Mouse (Mus musculus): ENCODE measurements around the gene Slc2a6. TPM values are rescaled to one million over a fixed set of nuclear protein-coding genes. Genes with fewer than 3 reads are reported as not detected.

Slc2a6 gene
- total RNA-seq, 2 experiments from 2014 or later = 0.32 to 0.49 TPM

GRCm38 (mm10) chr2:27037008-27037407 is 9.2 kb upstream of the Slc2a6 start:
- DNase-seq (ENCODE audit: low spot score in 2 of 2) = no peak

GRCm38 (mm10) chr2:27036003-27036402 is 8.2 kb upstream of the Slc2a6 start:
- DNase-seq (ENCODE audit: low spot score in 2 of 2) = no peak

DNA sequence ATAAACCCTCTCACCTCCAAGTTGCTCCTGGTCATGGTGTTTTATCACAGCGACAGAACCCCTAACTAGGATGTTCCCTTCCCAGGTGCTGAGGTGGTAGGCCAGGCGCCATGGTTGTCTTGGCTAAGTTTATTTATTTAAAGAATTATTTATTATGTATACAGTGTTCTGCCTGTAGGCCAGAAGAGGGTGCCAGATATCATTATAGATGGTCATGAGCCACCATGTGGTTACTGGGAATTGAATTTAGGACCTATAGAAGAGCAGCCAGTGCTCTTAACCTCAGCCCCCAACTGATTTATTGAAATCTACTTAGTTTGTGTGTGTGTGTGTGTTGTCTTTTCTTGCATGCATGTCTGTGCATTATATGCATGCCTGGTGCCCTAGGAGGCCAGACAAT is 4.6 kb upstream of the Slc2a6 start:
- DNase-seq (ENCODE audit: low spot score in 2 of 2) = no peak

DNA sequence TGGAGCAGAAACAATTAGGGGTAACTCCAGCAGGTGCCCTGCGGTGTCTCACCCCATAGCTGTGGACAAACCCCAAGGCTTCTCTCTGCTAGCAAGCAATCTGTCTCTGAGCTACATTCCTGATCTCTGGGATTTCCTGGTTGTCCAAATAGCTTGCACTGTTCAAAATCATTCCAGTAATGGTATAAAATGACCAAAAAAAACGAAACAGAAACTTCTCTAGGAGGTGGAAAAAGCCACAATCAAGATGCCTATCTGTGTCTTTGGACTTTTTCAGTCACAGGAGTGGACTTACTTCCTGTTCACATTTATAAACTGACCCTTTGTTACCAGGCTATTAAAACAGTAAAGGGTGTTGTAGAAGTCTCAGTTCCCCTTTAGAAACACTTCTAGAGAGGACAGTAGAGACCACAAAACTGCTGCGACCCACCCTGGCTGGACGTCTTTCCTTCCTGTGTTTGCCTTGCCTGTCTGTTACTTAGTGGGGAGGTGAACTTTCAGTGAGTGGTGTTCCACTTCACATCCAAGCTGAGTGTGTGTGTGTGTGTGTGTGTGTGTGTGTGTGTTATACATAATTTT is 728 bp upstream of the Slc2a6 start:
- DNase-seq (ENCODE audit: low spot score in 2 of 2) = no peak

GRCm38 (mm10) chr2:27026857-27027617 is 761 bp downstream of the Slc2a6 start:
- DNase-seq (ENCODE audit: low spot score in 2 of 2) = no peak

DNA sequence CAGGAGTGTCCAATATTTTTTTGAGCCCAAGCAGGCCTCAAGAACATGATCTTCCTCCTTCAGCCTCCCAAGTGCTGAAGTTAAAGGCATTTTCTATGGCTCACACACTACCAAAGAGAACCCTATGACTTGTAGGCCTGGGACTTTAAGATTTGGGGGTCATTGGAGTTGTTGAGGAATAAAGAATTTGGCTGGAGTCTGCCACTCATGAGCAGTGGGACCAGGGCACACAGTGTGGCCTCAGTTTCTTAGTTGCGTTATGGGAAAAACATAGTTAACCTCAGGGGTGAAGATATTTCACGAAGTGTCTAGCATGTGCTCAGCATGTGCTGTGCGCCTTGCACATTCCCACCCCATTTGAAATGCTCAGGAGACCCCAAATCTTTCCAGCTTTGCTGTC is 1.5 kb downstream of the Slc2a6 start:
- no peak for DNase-seq (ENCODE audit: low spot score in 2 of 2)

DNA sequence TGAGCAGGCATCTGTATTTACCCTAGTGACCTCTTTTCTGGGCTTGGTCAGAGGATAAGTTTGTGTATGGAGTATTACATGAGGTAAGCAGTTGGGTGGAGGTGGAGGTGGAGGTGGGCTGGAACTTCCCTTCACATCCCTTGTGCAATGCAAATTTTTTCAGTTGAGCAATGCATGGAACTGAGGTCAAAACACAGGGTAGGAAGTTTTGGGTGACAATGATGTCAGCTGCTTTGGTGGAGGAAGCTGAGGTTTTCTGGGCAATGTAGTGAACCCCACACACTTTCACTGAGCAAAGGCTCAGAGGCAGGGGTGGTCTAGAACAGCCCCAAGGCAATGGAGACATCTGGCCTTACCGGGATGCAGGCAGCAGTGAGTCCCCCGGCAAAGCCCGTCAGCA is 2.3 kb downstream of the Slc2a6 start:
- no peak for DNase-seq (ENCODE audit: low spot score in 2 of 2)

DNA sequence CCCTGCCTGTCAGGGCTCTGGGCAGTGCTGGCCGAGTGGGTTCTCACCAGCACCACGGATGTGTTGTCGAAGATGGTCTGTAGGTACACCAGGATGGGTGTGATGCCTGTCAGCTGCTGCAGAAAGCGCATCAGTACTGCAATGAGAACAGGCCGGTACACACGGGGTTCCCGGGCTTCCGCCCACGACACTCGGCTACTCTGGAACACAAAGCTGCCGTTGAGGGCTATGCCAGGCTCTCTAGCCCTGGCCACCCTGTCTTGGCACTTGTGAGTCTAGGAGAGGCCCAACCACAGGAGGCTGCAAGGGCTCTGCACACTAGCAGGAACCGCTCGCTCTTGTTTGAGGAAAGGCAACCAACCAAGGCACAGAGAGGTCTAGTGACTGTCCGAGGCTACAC is 3.7 kb downstream of the Slc2a6 start:
- no peak for DNase-seq (ENCODE audit: low spot score in 2 of 2)

- no peak for DNase-seq (ENCODE audit: low spot score in 2 of 2)
These were observed 5.2 kb downstream of the Slc2a6 start for GRCm38 (mm10) chr2:27022612-27023011.

DNA sequence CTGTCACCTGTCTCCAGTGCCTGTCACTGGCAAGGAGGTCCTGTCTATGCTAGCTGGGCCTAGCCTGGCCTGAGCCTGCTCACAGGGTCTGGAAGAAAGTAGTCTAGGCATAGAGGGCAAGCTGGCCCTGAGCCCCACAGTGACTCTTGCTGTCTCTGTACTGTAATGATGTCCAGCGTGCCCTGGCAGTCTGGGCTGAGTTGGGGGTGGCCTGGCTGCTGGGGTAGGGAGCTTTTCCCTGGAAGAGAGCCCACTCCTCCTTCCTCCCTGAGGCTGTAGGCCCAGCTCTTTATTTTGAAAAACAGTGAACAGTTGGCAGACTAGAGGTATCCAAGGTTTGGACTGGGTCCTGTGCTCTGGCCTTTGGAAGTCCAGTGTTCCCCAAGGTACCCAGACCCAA is 6.7 kb downstream of the Slc2a6 start:
- DNase-seq (ENCODE audit: low spot score in 2 of 2) = no peak

- no peak for DNase-seq (ENCODE audit: low spot score in 2 of 2)
These were observed 8.3 kb downstream of the Slc2a6 start for GRCm38 (mm10) chr2:27019530-27019929.

DNA sequence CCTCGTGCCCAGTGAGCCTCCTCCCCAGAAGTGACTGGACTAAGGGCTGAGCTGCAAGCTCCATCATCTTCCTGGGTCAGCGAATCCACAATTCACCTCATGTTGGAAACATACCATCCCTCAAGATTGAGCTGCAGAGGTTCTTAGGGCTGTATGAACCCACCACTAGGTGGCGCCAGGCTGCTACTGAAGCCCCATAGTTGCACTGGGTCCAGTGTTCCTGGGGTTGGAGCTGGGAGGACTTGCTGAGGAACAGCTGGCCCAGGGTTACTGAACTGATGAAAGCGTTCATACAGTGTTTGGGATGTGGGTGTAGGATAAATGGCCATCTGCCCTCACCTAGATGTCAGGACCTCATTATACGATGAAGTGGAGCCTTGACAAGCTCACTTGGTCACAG is 10.0 kb downstream of the Slc2a6 start:
- peak in 1 of 2 experiments; percentile 74 for DNase-seq (ENCODE audit: low spot score in 2 of 2)

DNA sequence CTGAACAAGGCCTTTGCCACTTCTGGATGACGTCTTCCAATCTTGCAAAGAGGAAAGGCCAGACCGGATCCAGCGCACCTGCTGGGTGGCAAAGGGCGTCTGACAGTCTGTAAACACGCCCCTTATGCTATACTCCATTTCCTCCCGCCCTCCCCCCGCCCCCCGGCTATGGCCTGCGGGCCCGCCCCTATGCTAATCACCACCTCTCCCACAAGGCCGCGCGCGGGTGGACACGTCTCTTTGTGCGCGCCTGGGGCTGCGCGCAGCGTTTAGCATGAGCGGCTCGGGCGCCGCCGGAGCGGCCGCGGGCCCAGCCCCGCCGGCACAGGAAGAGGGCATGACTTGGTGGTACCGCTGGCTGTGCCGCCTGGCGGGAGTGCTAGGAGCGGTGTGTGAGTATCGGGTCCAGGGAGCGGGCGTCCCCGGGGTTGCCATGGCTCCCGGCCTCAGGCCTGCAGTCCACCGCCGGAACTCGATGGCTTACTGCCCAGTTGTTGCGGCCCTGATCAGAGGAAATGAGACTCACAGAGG is 18.0 kb downstream of the Slc2a6 start, which contains the start of gene Cacfd1:
Cacfd1 (plus strand) TSS at position 213 of the 531 bp plus-strand sequence.
- peak; percentile 67 to 86 for DNase-seq (ENCODE audit: low spot score in 2 of 2)

DNA sequence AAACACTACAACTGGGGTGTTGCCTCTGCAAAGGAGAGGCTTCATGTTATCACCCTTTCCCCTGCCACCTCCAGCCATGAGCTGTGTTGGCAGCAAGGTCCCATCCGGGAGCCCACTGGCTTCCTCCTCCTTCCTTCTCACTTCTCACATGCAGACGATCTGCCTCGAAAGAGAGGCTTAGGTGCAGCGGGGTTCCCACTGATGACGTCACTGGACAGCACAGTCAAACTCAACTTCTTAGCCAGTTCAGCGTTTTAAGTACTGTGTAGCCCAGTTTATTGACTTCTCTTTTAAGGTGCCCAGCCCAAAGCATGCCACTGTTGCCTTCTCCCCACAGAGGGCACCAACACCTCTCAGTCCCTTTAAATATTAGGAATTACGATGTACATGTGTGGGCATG is 20.1 kb downstream of the Slc2a6 start:
- DNase-seq (ENCODE audit: low spot score in 2 of 2) = no peak

DNA sequence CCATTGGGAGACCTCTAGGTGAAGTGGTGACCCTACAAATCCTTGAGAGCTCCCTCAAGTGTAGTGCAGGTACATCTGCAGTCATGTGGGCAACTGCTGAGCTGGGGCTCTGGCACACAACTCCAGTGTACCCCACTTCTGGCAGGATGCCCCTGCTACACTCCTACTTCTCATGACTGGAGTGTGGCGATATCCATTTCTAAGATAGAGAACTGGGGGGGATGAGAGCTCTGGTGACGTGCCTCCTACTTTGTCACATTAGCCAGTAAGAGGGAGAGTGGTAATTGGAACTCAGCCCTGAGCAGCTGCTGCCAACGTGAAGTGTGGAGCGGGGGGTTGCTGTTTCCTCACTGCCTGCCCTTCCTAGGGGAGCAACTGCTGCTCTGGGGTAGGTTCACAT is 21.5 kb downstream of the Slc2a6 start:
- no peak for DNase-seq (ENCODE audit: low spot score in 2 of 2)

GRCm38 (mm10) chr2:26997993-26998392 is 29.8 kb downstream of the Slc2a6 start:
- DNase-seq (ENCODE audit: low spot score in 2 of 2) = no peak

DNA sequence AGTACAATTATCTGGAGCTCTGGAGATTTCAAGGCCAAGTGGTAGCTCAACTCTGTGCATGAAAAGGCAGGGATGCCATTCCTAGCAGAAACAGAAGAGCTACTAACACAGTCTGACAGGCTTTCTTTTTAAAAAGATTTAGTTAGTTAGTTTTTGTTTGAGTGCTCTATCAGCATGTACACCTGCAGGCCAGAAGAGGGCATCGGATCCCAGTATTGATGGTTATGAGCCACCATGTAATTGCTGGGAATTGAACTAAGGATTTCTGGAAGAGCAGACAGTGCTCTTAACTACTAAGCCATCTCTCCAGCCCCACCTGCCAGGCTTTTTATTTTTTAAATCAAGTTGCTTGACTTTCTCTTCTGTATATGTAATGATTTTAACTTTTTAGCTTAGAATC is 30.3 kb downstream of the Slc2a6 start:
- no peak for DNase-seq (ENCODE audit: low spot score in 2 of 2)

DNA sequence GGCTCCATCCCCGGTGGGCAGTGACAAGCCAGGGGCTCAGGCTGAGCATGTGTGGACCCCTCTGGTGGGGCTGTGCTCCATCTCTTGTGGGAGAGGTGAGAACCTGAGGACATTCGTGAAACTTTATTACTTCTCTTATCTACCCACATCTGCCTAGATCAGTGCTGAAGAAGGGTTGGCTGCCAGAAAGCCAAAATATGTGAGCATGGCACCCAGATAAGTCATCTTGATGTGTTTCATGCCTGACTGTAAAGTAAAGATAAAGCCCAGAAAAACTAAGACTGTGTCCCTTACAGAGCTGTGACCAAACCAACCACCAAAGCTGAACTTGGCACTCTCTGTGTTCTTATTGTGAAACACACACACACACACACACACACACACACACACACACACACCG is 33.9 kb downstream of the Slc2a6 start:
- no peak for DNase-seq (ENCODE audit: low spot score in 2 of 2)

- DNase-seq (ENCODE audit: low spot score in 2 of 2) = no peak
These were observed 43.2 kb downstream of the Slc2a6 start for GRCm38 (mm10) chr2:26984640-26985039.

- no peak for DNase-seq (ENCODE audit: low spot score in 2 of 2)
These were observed 43.6 kb downstream of the Slc2a6 start for GRCm38 (mm10) chr2:26984179-26984578.

DNA sequence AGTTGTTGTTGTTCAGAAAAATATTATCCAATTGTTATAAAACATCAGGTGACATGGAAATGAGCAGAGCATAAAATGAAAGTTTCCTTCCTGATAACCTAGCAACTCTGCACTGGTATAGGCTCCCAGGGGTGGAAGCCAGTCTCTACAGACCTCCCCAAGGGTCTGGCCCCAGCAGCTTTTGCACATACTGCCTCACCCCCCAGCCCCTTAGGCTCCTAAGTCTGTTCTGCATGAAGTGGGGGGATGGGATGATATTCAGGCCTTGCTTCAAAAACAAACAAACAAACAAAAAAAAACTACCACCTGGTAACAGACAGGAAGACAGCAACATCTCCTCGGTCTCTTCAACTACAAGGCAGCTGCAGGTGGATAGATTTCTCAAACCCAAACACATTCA is 47.4 kb downstream of the Slc2a6 start:
- no peak for DNase-seq (ENCODE audit: low spot score in 2 of 2)

GRCm38 (mm10) chr2:26973960-26974359 is 53.8 kb downstream of the Slc2a6 start:
- DNase-seq (ENCODE audit: low spot score in 2 of 2) = no peak

DNA sequence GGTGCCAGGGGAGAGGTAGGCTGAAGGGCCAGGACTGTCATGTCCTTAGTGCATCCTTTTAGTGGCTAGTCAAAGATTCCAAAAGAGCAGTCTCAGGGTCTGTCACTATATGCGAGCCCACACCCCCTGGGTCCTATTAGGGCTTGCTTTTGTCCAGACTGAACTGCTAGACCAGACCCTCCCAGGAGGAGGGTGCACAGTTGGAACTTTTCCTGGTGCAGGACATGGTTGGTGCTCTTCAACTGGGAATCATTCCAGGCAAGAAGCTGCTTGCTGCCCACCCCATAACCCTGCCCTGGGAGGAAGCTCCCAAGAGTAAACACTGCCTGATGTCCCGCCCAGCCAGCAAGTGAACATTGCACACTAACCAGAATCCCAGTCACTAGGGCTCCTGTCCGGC is 54.7 kb downstream of the Slc2a6 start, which contains the start of gene Adamts13:
Adamts13 (plus strand) TSS at position 301 of the 400 bp plus-strand sequence.
- no peak for DNase-seq (ENCODE audit: low spot score in 2 of 2)

All from gastrocnemius, postnatal 4 days (tissue).